Mouse (Mus musculus): Measurements from ENCODE around the gene Matn1. TPM values are rescaled to one million over a fixed set of nuclear protein-coding genes. Genes with fewer than 3 reads are reported as not detected.

The Matn1 gene
- polyA plus RNA-seq, 1 experiment from 2014 or later: 0.61 TPM

GRCm38 (mm10) chr4:130959678-130960077 is 15.5 kb downstream of the Matn1 start:
- WGBS: 54% methylated on average over 6 of the region's 6 CpGs
- no peak for ATAC-seq (ENCODE audit: borderline replicate concordance, extremely low read depth, low FRiP score, low TSS enrichment)
- Histone ChIP-seq H3K4me3 (no peak overlapping the region), H3K27ac (no peak overlapping the region), H3K27me3 (peaks cover 7% of the 10 kb centered on the region; the same call in 1 of the 2 replicates), H3K9ac (no peak overlapping the region), H3K9me3 (no peaks in the 10 kb centered on the region), H3K4me1 (no peaks in the 10 kb centered on the region), H3K36me3 (no peaks in the 10 kb centered on the region), H3K4me2 (no peak overlapping the region)

DNA sequence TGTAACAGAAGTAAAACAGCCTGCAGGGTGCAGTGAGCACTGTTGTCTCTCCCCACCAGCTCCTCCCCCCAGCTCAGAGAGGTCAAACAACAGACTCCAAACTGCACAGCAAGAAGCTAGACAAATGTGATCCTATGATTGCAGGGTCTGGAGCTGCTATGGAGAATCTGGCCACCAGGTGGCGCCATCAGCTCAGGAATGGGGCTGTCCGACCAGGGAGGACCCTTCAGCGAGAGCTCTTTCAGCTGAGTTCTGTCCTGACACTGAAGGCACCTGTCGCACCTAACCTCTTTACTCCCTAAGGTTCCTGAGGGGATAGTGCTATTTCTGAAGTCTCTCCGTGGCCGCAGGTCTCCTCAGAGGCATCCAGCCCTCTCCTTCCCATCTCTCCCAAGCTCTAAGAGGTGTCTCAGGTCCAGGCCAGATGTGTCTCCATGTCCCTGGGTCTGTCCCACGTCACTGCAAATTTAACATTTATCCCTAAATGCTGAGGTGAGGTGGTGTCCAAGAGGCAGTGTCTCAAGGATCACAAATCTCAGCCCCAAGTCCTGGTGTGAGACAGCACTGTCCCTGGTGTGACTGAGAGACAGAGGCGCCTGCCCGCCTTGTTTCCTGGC is 16.0 kb downstream of the Matn1 start:
- H3K9ac ChIP-seq: no peak overlapping the region
- ATAC-seq (ENCODE audit: borderline replicate concordance, extremely low read depth, low FRiP score, low TSS enrichment): no peak; the same call in 1 of the 2 replicates
- no peak overlapping the region for H3K4me3 ChIP-seq
- no peaks in the 10 kb centered on the region for H3K36me3 ChIP-seq
- H3K27me3 ChIP-seq: peaks cover 7% of the 10 kb centered on the region; the same call in 1 of the 2 replicates
- no peaks in the 10 kb centered on the region for H3K9me3 ChIP-seq
- H3K4me1 ChIP-seq: no peaks in the 10 kb centered on the region
- no peak overlapping the region for H3K4me2 ChIP-seq
- WGBS: 24% methylated on average over 9 of the region's 9 CpGs
- H3K27ac ChIP-seq: no peak overlapping the region

GRCm38 (mm10) chr4:130971278-130971677 is 27.1 kb downstream of the Matn1 start:
- no peaks in the 10 kb centered on the region for H3K36me3 ChIP-seq
- H3K4me2 ChIP-seq: no peak overlapping the region
- no peaks in the 10 kb centered on the region for H3K27me3 ChIP-seq
- H3K4me1 ChIP-seq: no peaks in the 10 kb centered on the region
- no peaks in the 10 kb centered on the region for H3K9me3 ChIP-seq
- 87% methylated on average over 1 of the region's 1 CpGs for WGBS
- H3K9ac ChIP-seq: no peak overlapping the region
- H3K27ac ChIP-seq: no peak overlapping the region
- H3K4me3 ChIP-seq: no peak overlapping the region
- no peak for ATAC-seq (ENCODE audit: borderline replicate concordance, extremely low read depth, low FRiP score, low TSS enrichment)

- Histone ChIP-seq H3K9me3 (no peaks in the 10 kb centered on the region), H3K27ac (no peak overlapping the region), H3K4me2 (no peak overlapping the region), H3K4me1 (no peaks in the 10 kb centered on the region), H3K36me3 (no peaks in the 10 kb centered on the region), H3K27me3 (no peaks in the 10 kb centered on the region), H3K4me3 (no peak overlapping the region), H3K9ac (no peak overlapping the region)
- ATAC-seq (ENCODE audit: borderline replicate concordance, extremely low read depth, low FRiP score, low TSS enrichment): no peak
- 69% methylated on average over 5 of the region's 5 CpGs for WGBS
These were observed 28.2 kb downstream of the Matn1 start for GRCm38 (mm10) chr4:130972421-130972829.

DNA sequence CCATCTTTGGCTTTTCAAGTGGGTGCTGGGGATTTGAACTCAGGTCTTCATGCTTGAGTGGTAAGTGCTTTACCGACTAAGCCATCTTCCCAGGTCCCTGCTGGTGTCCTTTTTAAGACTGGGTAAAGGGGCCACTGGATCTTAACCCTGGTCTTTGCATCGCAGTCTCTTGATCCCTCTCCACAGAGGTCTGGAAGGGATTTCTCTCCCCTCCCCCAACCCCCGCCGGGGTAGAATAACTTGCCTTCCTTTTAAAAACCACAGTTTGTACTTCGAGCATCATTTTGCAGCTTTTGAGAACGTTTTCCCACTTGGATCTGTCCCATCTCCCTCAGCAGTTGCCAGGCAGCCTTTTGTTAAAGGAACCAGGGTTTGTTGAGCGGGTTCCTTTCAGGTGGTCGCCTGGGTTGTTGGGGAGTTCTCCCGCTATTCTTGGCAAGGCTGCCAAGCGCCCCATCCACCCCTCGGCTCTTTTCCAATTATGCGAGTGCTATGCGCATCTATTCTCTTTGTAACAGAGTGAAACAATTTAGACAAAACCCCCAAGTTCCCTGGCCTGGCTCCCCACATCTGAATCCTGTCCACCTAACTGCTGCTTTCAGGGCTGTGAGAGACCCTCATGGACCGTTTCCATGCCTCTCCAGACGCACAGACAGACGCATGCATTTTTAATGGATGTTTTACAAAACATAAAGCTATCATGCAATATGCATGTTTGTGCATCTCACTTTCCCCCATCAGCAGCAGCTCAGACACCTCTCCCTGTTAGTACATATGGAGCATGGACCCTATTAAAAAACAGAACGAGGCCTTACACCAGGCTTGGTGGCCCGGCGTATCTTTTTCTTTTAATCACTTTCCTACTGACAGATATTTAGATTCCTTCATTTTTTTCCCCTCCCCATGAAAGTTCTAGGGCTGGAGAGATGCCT is 29.4 kb downstream of the Matn1 start:
- WGBS: 67% methylated on average over 19 of the region's 19 CpGs
- Histone ChIP-seq H3K4me2 (no peak overlapping the region), H3K27ac (no peak overlapping the region)

DNA sequence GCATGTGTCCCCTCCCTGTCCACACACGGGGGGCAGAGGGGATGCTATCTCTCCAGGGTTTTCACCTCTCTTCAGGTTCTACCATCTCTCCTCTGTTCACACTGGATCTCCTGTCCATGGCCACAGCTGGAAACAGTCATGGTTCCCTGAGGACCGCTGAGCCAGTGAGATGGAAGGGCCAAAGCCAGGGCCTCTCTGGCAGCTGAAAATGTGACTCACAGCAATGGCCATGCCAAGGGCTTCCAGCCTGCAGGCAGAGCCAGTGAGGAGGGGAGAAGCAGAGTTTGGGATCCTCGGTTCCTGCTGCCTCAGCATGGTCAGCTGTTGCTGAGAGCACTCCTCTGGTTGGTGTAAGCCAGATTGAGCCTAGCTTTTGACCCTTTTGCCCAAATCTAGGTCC is 34.8 kb downstream of the Matn1 start:
- 63% methylated on average over 3 of the region's 3 CpGs for WGBS
- no peak overlapping the region for H3K27ac ChIP-seq
- H3K4me1 ChIP-seq: no peaks in the 10 kb centered on the region
- no peak overlapping the region for H3K9ac ChIP-seq
- no peak overlapping the region for H3K4me3 ChIP-seq
- no peaks in the 10 kb centered on the region for H3K27me3 ChIP-seq
- no peak overlapping the region for H3K4me2 ChIP-seq
- H3K9me3 ChIP-seq: no peaks in the 10 kb centered on the region
- no peak for ATAC-seq (ENCODE audit: borderline replicate concordance, extremely low read depth, low FRiP score, low TSS enrichment)
- H3K36me3 ChIP-seq: no peaks in the 10 kb centered on the region

More for the DNA sequence above, 29.4 kb downstream of the Matn1 start:
- H3K4me1 ChIP-seq: no peaks in the 10 kb centered on the region
- H3K4me3 ChIP-seq: no peak overlapping the region
- H3K9me3 ChIP-seq: no peaks in the 10 kb centered on the region
- no peak overlapping the region for H3K9ac ChIP-seq
- no peak for ATAC-seq (ENCODE audit: borderline replicate concordance, extremely low read depth, low FRiP score, low TSS enrichment)
- no peaks in the 10 kb centered on the region for H3K27me3 ChIP-seq
- no peaks in the 10 kb centered on the region for H3K36me3 ChIP-seq

DNA sequence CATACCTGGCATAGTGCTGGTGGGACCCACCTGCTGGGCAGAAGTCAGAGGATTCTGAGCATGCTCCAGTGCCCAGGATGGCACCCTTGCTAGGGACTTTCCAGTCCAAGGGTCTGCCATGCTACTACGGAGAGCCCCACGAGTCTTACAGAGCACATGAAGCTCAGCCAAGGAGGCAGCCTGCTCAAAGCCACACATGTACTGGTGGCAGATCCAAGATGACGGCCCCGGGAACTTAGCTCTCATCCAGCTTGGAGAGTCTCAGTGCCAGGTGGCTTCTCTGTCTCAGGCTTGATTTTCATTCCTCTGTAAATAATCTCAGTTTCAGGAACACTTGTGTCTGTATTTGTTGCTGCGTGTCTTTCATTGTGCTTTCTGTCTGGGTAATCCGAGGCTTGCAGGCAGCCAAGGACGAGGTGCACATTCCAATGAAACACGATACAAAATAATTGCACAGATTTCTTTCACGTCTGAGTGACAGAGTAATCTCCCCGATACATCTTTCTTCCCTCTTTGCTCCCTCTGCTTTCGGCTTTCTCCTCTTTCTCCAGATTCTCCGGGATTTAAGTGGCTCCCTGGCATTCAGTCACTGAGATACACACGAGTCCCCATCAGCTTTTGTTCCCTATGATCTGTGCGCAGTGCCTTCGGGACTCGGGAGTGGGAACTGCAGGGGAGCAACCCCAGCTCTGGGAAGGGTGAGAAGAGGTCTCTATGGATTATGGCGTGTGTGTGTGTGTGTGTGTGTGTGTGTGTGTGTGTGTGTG is 40.4 kb downstream of the Matn1 start:
- Histone ChIP-seq H3K4me3 (no peak overlapping the region), H3K27ac (no peak overlapping the region), H3K9me3 (no peaks in the 10 kb centered on the region), H3K9ac (no peak overlapping the region), H3K36me3 (no peaks in the 10 kb centered on the region), H3K4me2 (no peak overlapping the region), H3K4me1 (no peaks in the 10 kb centered on the region), H3K27me3 (no peaks in the 10 kb centered on the region)
- WGBS: 52% methylated on average over 17 of the region's 17 CpGs
- no peak for ATAC-seq (ENCODE audit: borderline replicate concordance, extremely low read depth, low FRiP score, low TSS enrichment)

DNA sequence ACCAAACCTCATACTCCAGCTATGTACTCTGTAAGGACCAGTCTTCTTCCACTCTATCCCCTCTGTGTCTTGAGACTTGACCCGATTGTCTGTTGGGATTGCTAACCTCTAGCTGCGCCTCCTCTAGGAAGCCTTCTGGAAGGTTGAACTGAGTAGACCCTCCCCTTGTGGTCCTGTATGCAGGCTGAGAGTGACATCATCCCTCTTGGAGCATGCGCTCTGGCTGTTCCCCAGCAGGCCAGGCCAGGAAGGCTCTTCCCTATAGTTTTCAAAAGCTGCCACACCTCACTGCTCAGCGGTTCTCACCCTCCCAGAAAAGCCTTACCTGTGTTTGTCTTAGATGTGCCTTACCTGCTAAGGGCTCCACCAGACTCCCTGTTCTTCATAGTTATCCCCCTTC is 42.9 kb downstream of the Matn1 start:
- H3K27ac ChIP-seq: no peak overlapping the region
- H3K36me3 ChIP-seq: no peaks in the 10 kb centered on the region
- no peak overlapping the region for H3K9ac ChIP-seq
- no peaks in the 10 kb centered on the region for H3K4me1 ChIP-seq
- ATAC-seq (ENCODE audit: borderline replicate concordance, extremely low read depth, low FRiP score, low TSS enrichment): no peak
- no peak overlapping the region for H3K4me2 ChIP-seq
- no peaks in the 10 kb centered on the region for H3K9me3 ChIP-seq
- no peak overlapping the region for H3K4me3 ChIP-seq
- 78% methylated on average over 4 of the region's 4 CpGs for WGBS
- no peaks in the 10 kb centered on the region for H3K27me3 ChIP-seq

DNA sequence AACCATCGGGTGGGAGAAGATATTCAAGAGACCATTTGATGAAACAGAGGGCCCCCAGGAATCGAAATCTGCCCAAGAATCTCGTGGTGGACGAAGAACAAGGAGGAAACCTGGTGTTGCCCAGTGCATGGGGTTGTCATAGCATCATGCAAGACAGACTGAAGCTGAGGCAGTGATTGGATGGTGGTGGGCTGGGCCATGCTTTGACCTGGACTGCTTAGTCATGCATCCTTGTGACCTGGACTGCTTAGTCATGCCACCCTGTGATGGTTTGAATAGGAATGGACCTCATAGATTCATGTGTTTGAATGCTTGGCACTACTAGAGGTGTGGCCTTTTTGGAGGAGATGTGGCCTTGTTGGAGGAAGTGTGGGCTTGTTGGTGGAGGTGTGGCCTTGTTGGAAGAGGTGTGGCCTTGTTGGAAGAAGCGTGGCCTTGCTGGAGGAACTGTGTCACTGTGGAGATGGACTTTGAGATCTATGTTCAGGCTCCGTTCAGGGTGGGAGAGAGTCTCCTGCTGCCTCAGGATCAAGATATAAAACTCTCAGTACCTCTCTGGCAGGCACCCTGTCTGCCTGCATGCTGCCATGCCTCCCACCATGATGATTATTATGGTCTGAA is 44.1 kb downstream of the Matn1 start:
- no peaks in the 10 kb centered on the region for H3K9me3 ChIP-seq
- H3K4me1 ChIP-seq: no peaks in the 10 kb centered on the region
- H3K27me3 ChIP-seq: no peaks in the 10 kb centered on the region
- ATAC-seq (ENCODE audit: borderline replicate concordance, extremely low read depth, low FRiP score, low TSS enrichment): no peak
- 71% methylated on average over 6 of the region's 6 CpGs for WGBS
- H3K4me3 ChIP-seq: no peak overlapping the region
- no peak overlapping the region for H3K27ac ChIP-seq
- no peaks in the 10 kb centered on the region for H3K36me3 ChIP-seq
- no peak overlapping the region for H3K9ac ChIP-seq
- no peak overlapping the region for H3K4me2 ChIP-seq

DNA sequence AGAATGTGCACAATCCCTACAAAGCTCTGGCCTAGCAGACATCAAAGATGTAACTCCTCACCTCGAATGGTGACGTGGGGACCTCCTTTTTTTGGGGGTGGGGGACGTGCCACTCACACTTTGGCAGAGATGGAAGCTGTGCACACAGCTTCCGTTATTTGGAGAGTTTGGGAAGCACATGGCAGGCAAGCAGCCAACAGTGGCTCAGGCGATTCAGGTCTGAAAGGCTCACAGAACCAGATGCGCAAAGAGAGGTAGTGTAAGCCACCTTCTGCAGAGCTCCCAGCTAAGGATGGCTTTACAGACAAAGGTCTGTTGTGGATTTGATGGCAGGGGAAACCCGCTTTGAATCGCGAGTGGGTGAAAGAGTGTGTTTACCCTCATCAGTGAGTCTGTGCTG is 45.0 kb downstream of the Matn1 start:
- ATAC-seq (ENCODE audit: borderline replicate concordance, extremely low read depth, low FRiP score, low TSS enrichment): no peak
- no peaks in the 10 kb centered on the region for H3K4me1 ChIP-seq
- no peak overlapping the region for H3K4me3 ChIP-seq

DNA sequence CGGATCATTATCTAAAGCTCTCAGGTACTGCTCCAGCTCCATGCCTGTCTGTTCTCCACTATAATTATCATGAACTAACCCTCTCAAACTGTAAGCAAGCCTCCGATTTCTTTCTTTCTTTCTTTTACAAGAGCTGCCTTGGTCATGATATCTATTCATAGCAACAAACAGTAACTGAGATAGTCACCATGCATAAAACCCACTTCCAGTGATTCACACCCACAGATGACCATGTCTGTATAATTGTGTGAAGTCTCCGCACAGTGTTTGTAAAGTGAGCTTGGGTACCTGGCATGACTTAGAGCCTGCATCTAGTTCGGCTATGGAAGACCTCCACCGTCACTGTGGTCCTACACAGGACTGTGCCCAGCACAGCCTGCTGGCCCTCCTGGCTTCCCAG is 46.8 kb downstream of the Matn1 start:
- no peaks in the 10 kb centered on the region for H3K36me3 ChIP-seq
- no peak for ATAC-seq (ENCODE audit: borderline replicate concordance, extremely low read depth, low FRiP score, low TSS enrichment)
- no peaks in the 10 kb centered on the region for H3K27me3 ChIP-seq
- H3K4me3 ChIP-seq: no peak overlapping the region
- 93% methylated on average over 5 of the region's 5 CpGs for WGBS
- H3K9me3 ChIP-seq: no peaks in the 10 kb centered on the region
- H3K4me1 ChIP-seq: no peaks in the 10 kb centered on the region
- no peak overlapping the region for H3K9ac ChIP-seq
- no peak overlapping the region for H3K27ac ChIP-seq
- no peak overlapping the region for H3K4me2 ChIP-seq

More for the DNA sequence above, 45.0 kb downstream of the Matn1 start:
- no peaks in the 10 kb centered on the region for H3K36me3 ChIP-seq
- no peak overlapping the region for H3K4me2 ChIP-seq
- H3K9ac ChIP-seq: no peak overlapping the region
- H3K27me3 ChIP-seq: no peaks in the 10 kb centered on the region
- 58% methylated on average over 9 of the region's 9 CpGs for WGBS
- no peak overlapping the region for H3K27ac ChIP-seq
- no peaks in the 10 kb centered on the region for H3K9me3 ChIP-seq

All from lung, embryonic 15.5 days (tissue).